ENCODE assay signal across 22 mouse cellular contexts in the genomic region with DNA sequence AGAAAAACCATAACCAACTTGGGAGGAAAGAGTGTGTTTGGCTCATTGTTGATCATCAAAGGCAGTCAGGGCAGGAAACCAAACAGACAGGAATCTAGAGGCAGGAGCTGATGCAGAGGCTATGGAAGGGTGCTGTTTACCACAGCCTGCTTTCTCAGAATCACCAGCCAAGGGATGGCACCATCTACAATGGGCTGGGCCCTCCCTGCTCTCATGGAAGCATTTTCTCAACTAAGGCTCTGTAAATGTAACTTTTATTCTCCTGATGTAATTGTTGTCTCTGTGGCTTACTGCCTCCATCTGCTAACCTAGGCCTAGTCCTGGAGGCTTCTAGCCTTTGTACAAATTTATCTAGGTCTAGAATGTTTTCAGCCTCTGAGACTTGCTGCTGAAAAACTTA. TPM values are rescaled to one million over a fixed set of nuclear protein-coding genes. Genes with fewer than 3 reads are reported as not detected.
DNase-seq lines count a peak whose midpoint lies in the region; ATAC-seq lines count a peak whose summit lies in the region.
"Had no signal": no experiment of that assay in that cellular context is flagged by ENCODE, and none has a peak within 500 bp of the region (broad histone marks: within the 10 kb centered on the region; RNA-seq: fewer than 3 reads in every experiment).

No protein-coding gene starts in this region.

- no peaks in the 10 kb centered on the region for H3K36me3 ChIP-seq in hindbrain, embryonic 14.5 days (replicated peaks; ENCODE audit: control insufficient read depth, insufficient read depth)
- H3K36me3 ChIP-seq in hindbrain, embryonic 11.5 days (ENCODE audit: control insufficient read depth, insufficient read depth, low read length) = no peaks in the 10 kb centered on the region
- H3K36me3 ChIP-seq in limb, embryonic 11.5 days (ENCODE audit: control insufficient read depth, insufficient read depth, low read length) = no peaks in the 10 kb centered on the region
- no peaks in the 10 kb centered on the region for H3K36me3 ChIP-seq in limb, embryonic 10.5 days
- H3K36me3 ChIP-seq in midbrain, embryonic 11.5 days (ENCODE audit: control insufficient read depth, insufficient read depth, low read length) = no peaks in the 10 kb centered on the region
- H3K36me3 ChIP-seq in midbrain, embryonic 16.5 days (ENCODE audit: control insufficient read depth, insufficient read depth, low read length) = no peaks in the 10 kb centered on the region
- H3K36me3 ChIP-seq: G1E had no signal

- H3K4me2 ChIP-seq in hindbrain, embryonic 14.5 days (replicated peaks) = no peak overlapping the region
- H3K4me2 ChIP-seq in hindbrain, embryonic 11.5 days (replicated peaks; ENCODE audit: low read depth, low read length) = no peak overlapping the region
- no peak overlapping the region for H3K4me2 ChIP-seq in limb, embryonic 11.5 days (ENCODE audit: low read depth, severe bottlenecking)
- H3K4me2 ChIP-seq in midbrain, embryonic 11.5 days = no peak overlapping the region
- no peak overlapping the region for H3K4me2 ChIP-seq in midbrain, embryonic 16.5 days (ENCODE audit: low read length)

- H3K27ac ChIP-seq in hindbrain, embryonic 14.5 days = no peak overlapping the region
- H3K27ac ChIP-seq in hindbrain, embryonic 11.5 days (ENCODE audit: low read depth, low read length) = no peak overlapping the region
- no peak overlapping the region for H3K27ac ChIP-seq in limb, embryonic 11.5 days (replicated peaks; ENCODE audit: low read depth, low read length)
- no peak overlapping the region for H3K27ac ChIP-seq in limb, embryonic 10.5 days
- H3K27ac ChIP-seq in midbrain, embryonic 11.5 days (ENCODE audit: low read depth, low read length) = no peak overlapping the region
- no peak overlapping the region for H3K27ac ChIP-seq in midbrain, embryonic 16.5 days (ENCODE audit: low read length)

- H3K4me3 ChIP-seq in hindbrain, embryonic 14.5 days (replicated peaks; ENCODE audit: low read length) = no peak overlapping the region
- H3K4me3 ChIP-seq in hindbrain, embryonic 11.5 days (ENCODE audit: low read depth, low read length) = no peak overlapping the region
- H3K4me3 ChIP-seq in limb, embryonic 11.5 days (ENCODE audit: low read depth, low read length) = no peak overlapping the region
- no peak overlapping the region for H3K4me3 ChIP-seq in limb, embryonic 10.5 days
- no peak overlapping the region for H3K4me3 ChIP-seq in midbrain, embryonic 11.5 days (ENCODE audit: low read depth, low read length)
- no peak overlapping the region for H3K4me3 ChIP-seq in midbrain, embryonic 16.5 days (ENCODE audit: low read depth, low read length)

- no peaks in the 10 kb centered on the region for H3K27me3 ChIP-seq in hindbrain, embryonic 14.5 days (ENCODE audit: control insufficient read depth, insufficient read depth, low read length)
- no peaks in the 10 kb centered on the region for H3K27me3 ChIP-seq in hindbrain, embryonic 11.5 days (ENCODE audit: control insufficient read depth, insufficient read depth, low read length)
- H3K27me3 ChIP-seq in limb, embryonic 11.5 days (ENCODE audit: control insufficient read depth, insufficient read depth, low read length) = no peaks in the 10 kb centered on the region
- no peaks in the 10 kb centered on the region for H3K27me3 ChIP-seq in limb, embryonic 10.5 days (ENCODE audit: low read depth, poor library complexity, severe bottlenecking)
- H3K27me3 ChIP-seq in midbrain, embryonic 11.5 days (ENCODE audit: control insufficient read depth, insufficient read depth, low read length) = no peaks in the 10 kb centered on the region
- H3K27me3 ChIP-seq in midbrain, embryonic 16.5 days (ENCODE audit: control insufficient read depth, insufficient read depth, low read depth, low read length) = no peaks in the 10 kb centered on the region
- H3K27me3 ChIP-seq: CH12.LX had no signal

- no peak overlapping the region for H3K9ac ChIP-seq in hindbrain, embryonic 14.5 days
- H3K9ac ChIP-seq in hindbrain, embryonic 11.5 days (ENCODE audit: low read depth, low read length) = no peak overlapping the region
- no peak overlapping the region for H3K9ac ChIP-seq in limb, embryonic 11.5 days (ENCODE audit: low read length)
- no peak overlapping the region for H3K9ac ChIP-seq in midbrain, embryonic 11.5 days (ENCODE audit: low read length)
- H3K9ac ChIP-seq in midbrain, embryonic 16.5 days (ENCODE audit: low read depth, low read length) = no peak overlapping the region

- H3K9me3 ChIP-seq in hindbrain, embryonic 14.5 days (ENCODE audit: control insufficient read depth, low read length) = 0 out of 2 replicates have a peak, but pooled peaks cover 6% of the 10 kb centered on the region
- no peaks in the 10 kb centered on the region for H3K9me3 ChIP-seq in hindbrain, embryonic 11.5 days (ENCODE audit: control insufficient read depth, low read length)
- H3K9me3 ChIP-seq in limb, embryonic 11.5 days (ENCODE audit: control insufficient read depth, low read length) = peaks cover 3% of the 10 kb centered on the region; the same call in 1 of the 2 replicates
- H3K9me3 ChIP-seq in limb, embryonic 10.5 days (replicated peaks) = peaks cover 5% of the 10 kb centered on the region; the same call in 1 of the 2 replicates
- H3K9me3 ChIP-seq in midbrain, embryonic 11.5 days (ENCODE audit: control insufficient read depth, low read length) = no peaks in the 10 kb centered on the region
- no peaks in the 10 kb centered on the region for H3K9me3 ChIP-seq in midbrain, embryonic 16.5 days (replicated peaks; ENCODE audit: control insufficient read depth, low read length, poor library complexity, severe bottlenecking)

- peak; percentile 64 for DNase-seq in heart, adult 11 months
- DNase-seq in heart, adult 18-20 months = no peak
- peak; percentile 13 for DNase-seq in hindbrain, embryonic 14.5 days (ENCODE audit: low spot score)
- no peak for DNase-seq in hindbrain, embryonic 11.5 days (ENCODE audit: low spot score)
- peak; percentile 3 for DNase-seq in limb, embryonic 11.5 days (ENCODE audit: low spot score)
- DNase-seq in limb, embryonic 10.5 days (ENCODE audit: low spot score) = no peak
- peak; percentile 68 for DNase-seq in midbrain, embryonic 11.5 days (ENCODE audit: low spot score, missing footprints)
- DNase-seq: adrenal gland, adult 2 months; adrenal gland, adult 8-10 months; adrenal gland, postnatal 10 days; adrenal gland, postnatal 14 days; adrenal gland, postnatal 25 days; adrenal gland, postnatal 36 days; B cell, adult 2 months; cerebellum, adult 11 months; cerebellum, adult 11-12 months had no signal

- H3K4me1 ChIP-seq in hindbrain, embryonic 14.5 days (replicated peaks; ENCODE audit: control insufficient read depth, insufficient read depth, low read length) = no peaks in the 10 kb centered on the region
- H3K4me1 ChIP-seq in hindbrain, embryonic 11.5 days (replicated peaks; ENCODE audit: control insufficient read depth, insufficient read depth, low read length) = no peaks in the 10 kb centered on the region
- H3K4me1 ChIP-seq in limb, embryonic 11.5 days (ENCODE audit: control insufficient read depth, insufficient read depth, low read length) = no peaks in the 10 kb centered on the region
- no peaks in the 10 kb centered on the region for H3K4me1 ChIP-seq in limb, embryonic 10.5 days
- H3K4me1 ChIP-seq in midbrain, embryonic 11.5 days (ENCODE audit: control insufficient read depth, insufficient read depth, low read length) = no peaks in the 10 kb centered on the region
- H3K4me1 ChIP-seq in midbrain, embryonic 16.5 days (ENCODE audit: control insufficient read depth, insufficient read depth, low read length) = no peaks in the 10 kb centered on the region

- ATAC-seq in hindbrain, embryonic 14.5 days (ENCODE audit: low FRiP score) = no peak
- ATAC-seq in hindbrain, embryonic 11.5 days (ENCODE audit: low FRiP score) = no peak
- ATAC-seq in limb, embryonic 11.5 days (ENCODE audit: insufficient number of reproducible peaks, low FRiP score, low TSS enrichment, low read depth) = no peak
- ATAC-seq in midbrain, embryonic 11.5 days (ENCODE audit: low FRiP score) = no peak
- no peak for ATAC-seq in midbrain, embryonic 16.5 days
- ATAC-seq: activated CD4-positive, CD25-positive, alpha-beta regulatory T cell, adult 4 months; CD4-positive, CD25-positive, alpha-beta regulatory T cell, adult 4 months; Patski had no signal

RNA-seq across cellular contexts. Expression of a gene that starts 10.7 kb away (rescaled TPM):
- 10 to 100 TPM; 42.2 to 47.8 TPM for total RNA-seq in heart, adult 18-20 months (2021)
- polyA plus RNA-seq in hindbrain, embryonic 14.5 days (2014; fragmentation: Nextera tagmentation; extraction: Ambion mirVana) = 222 and 239 TPM in 2 replicates
- 464 and 467 TPM in 2 replicates for polyA plus RNA-seq in hindbrain, embryonic 11.5 days (2014; fragmentation: Nextera tagmentation; extraction: Ambion mirVana)
- polyA plus RNA-seq in limb, embryonic 11.5 days (2014; fragmentation: Nextera tagmentation; extraction: Ambion mirVana) = 481 and 509 TPM in 2 replicates
- polyA plus RNA-seq in limb, embryonic 10.5 days (2016; fragmentation: Nextera tagmentation; extraction: Ambion mirVana) = 510 and 520 TPM in 2 replicates
- polyA plus RNA-seq in midbrain, embryonic 11.5 days (2014; fragmentation: Nextera tagmentation; extraction: Ambion mirVana) = 473 and 513 TPM in 2 replicates
- 240 and 274 TPM in 2 replicates for polyA plus RNA-seq in midbrain, embryonic 16.5 days (2015; fragmentation: Nextera tagmentation; extraction: Ambion mirVana)

Comparison
In these comparisons a context has a peak if more than half of its experiments do, and no peak if none do; other contexts are left out.
1. DNase-seq: peak in heart, adult 11 months (single experiment), hindbrain, embryonic 14.5 days (single experiment), limb, embryonic 11.5 days (single experiment) and midbrain, embryonic 11.5 days (single experiment); none in heart, adult 18-20 months (0 of 2), hindbrain, embryonic 11.5 days (single experiment) and limb, embryonic 10.5 days (single experiment).